27 mouse cellular contexts compared by ENCODE assay signal in genomic region chr5:97495488-97496092, GRCm38 (mm10). TPM values are rescaled to one million over a fixed set of nuclear protein-coding genes. Genes with fewer than 3 reads are reported as not detected.
"Had no signal": no experiment of that assay in that cellular context is flagged by ENCODE, and none has a peak within 500 bp of the region (broad histone marks: within the 10 kb centered on the region; RNA-seq: fewer than 3 reads in every experiment).

No protein-coding gene starts in this region.

- DNase-seq: kidney, adult 18-20 months; layer of hippocampus, adult 9-11 months; liver, embryonic 13.5 days; lung, adult 2 months; lung, postnatal 36 days; right cerebral cortex, adult 18-20 months; right cerebral cortex, postnatal 14 days; right cerebral cortex, postnatal 4 days; thymus, adult 2 months; thymus, postnatal 14 days; thymus, postnatal 4 days had no signal

- H3K27me3 ChIP-seq: limb, embryonic 13.5 days; liver, embryonic 13.5 days; megakaryocyte, embryonic 14.5 days; midbrain, embryonic 13.5 days; neural tube, embryonic 13.5 days had no signal

- H3K4me2 ChIP-seq: limb, embryonic 13.5 days; liver, embryonic 13.5 days; midbrain, embryonic 13.5 days; neural tube, embryonic 13.5 days had no signal

- H3K9me3 ChIP-seq: limb, embryonic 10.5 days; limb, embryonic 13.5 days; liver, embryonic 13.5 days; megakaryocyte, embryonic 14.5 days; midbrain, embryonic 10.5 days; midbrain, embryonic 13.5 days; neural tube, embryonic 13.5 days had no signal

- H3K4me3 ChIP-seq: layer of hippocampus, adult 2 months; limb, embryonic 10.5 days; limb, embryonic 13.5 days; liver, embryonic 13.5 days; megakaryocyte, embryonic 14.5 days; midbrain, embryonic 10.5 days; midbrain, embryonic 13.5 days; myocyte; neural tube, embryonic 13.5 days had no signal

- H3K9ac ChIP-seq: limb, embryonic 13.5 days; liver, embryonic 13.5 days; midbrain, embryonic 13.5 days; neural tube, embryonic 13.5 days had no signal

- H3K27ac ChIP-seq: layer of hippocampus, adult 2 months; limb, embryonic 10.5 days; limb, embryonic 13.5 days; liver, embryonic 13.5 days; midbrain, embryonic 10.5 days; midbrain, embryonic 13.5 days; neural tube, embryonic 13.5 days; stomach, postnatal 0 days had no signal

- H3K36me3 ChIP-seq: limb, embryonic 10.5 days; limb, embryonic 13.5 days; liver, embryonic 13.5 days; midbrain, embryonic 10.5 days; midbrain, embryonic 13.5 days; neural tube, embryonic 13.5 days had no signal

- ATAC-seq: intestine, embryonic 16.5 days; lung, postnatal 0 days; midbrain, embryonic 13.5 days; midbrain, embryonic 16.5 days had no signal

- H3K4me1 ChIP-seq: limb, embryonic 10.5 days; liver, embryonic 13.5 days; megakaryocyte, embryonic 14.5 days; midbrain, embryonic 10.5 days; midbrain, embryonic 13.5 days; neural tube, embryonic 13.5 days had no signal

RNA-seq across cellular contexts. Expression of gene Gk2, which starts 38.8 kb away (rescaled TPM):
- polyA plus RNA-seq: intestine, embryonic 16.5 days; large intestine, adult 2 months; limb, embryonic 10.5 days; limb, embryonic 13.5 days; liver, adult 2 months; liver, embryonic 13.5 days; liver, embryonic 16.5 days; lung, adult 2 months; lung, postnatal 0 days; midbrain, embryonic 10.5 days; midbrain, embryonic 13.5 days; midbrain, embryonic 16.5 days; myocyte; neural tube, embryonic 13.5 days; stomach, embryonic 14.5 days; stomach, postnatal 0 days had no signal
